Mouse (Mus musculus) megakaryocyte, embryonic 14.5 days (primary cell): ENCODE results near the gene Adipoq.

Experiments used
- FLI1 ChIP-seq: IDR thresholded peaks from 2 replicates; pipeline ENCODE4 v1.6.1; 2012; ENCODE audit warnings: low read length, inconsistent platforms, mixed read lengths
- GATA1 ChIP-seq: IDR thresholded peaks from 3 replicates; pipeline ENCODE4 v1.6.1; 2012; ENCODE audit warnings: mixed read lengths, low read length, inconsistent platforms, borderline replicate concordance

DNA sequence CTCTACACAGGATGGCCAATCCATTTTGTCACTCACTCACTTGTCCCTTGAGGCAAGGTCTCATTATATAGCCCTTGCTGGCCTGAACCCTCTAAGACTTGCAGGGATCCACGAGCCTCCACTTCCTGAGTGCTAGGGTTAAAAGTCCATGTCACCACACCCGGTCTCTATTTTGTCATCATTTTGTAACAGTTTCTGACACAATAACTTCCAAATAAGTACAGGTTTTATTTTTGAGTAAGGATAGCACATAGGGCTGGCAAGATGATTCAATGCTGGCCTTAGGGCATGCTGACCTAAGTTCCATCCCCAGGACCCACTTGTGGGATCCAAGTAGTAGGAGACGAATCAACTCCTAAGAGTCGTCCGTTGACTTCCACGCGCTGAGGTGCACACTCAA, 40.2 kb upstream of the Adipoq start:
- no peak for TF ChIP-seq GATA1
- no peak for TF ChIP-seq FLI1
